Mouse (Mus musculus) ovary, postnatal 10 days (tissue): ENCODE data around the gene Gm16181.
"Not testable (repeated sequence)": the region's sequence is repeated elsewhere in the genome, so short reads cannot be mapped to it uniquely, and the experiment has no call there.

Experiments used
- DNase-seq: peaks from one replicate; pipeline ENCODE4 v3.0.0; 2022; ENCODE audit warnings: low spot score

The Gm16181 gene

DNA sequence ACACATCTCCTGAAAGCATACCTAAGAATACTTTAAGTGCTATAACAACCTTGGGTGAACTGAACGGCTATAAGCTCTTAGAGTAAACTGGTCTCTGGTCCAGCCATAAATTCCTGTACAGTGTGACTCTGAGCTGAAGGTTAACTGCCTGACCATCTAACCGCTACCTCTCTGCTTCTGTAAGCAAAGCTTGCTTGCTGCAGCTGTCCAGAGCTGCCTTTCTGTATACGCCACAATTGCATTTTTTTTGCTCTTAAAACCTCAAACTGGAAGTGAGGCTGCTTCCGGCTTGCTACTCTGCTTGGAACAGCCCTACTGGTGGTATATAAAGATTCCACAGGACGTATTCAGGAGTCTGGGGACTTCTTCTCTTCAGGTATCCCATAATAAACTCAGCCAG lies 12.0 kb downstream of the Gm16181 start:
- DNase-seq, result no peak

DNA sequence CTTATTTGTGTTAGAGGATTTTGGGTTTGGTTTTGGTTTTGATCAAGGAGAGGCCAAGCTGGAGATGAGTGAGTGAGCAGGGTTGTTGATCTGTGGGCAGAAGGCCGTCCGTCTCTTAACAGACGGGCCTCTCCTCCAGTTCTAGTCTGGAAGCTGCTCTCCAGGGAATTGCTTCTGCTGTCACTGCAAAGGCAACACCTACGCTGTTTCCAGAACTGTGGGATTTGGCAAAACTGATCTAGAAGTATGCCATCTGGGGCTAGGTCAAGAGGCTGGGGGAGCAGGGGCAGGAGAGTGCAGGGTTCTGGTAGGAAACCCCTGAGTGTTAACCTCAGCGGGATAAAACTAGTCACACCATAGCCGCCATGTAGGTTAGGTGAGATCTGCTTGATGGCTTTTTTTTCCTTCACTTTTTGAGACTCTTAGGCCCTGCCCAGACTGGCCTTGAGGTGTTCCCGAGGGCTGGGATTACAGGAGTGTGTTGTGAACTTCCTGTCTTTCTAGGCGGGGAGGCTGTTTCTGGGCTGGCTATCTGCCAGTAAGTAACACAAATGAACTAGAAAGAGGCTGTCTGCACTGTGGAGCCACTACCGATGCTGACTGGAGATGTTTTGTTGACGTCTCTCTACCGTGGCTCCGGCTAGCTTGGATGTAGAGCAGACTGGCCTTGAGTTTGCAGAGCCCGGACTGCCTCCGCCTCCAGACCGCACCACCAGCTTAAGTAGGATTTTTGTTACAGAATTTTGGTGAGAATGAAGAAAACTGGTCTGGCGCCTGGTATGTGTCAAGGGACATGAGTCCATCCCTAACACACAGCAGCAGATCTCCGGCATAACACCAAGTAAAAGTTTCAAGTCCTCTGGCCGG lies 12.7 kb downstream of the Gm16181 start, which contains the start of gene Atp6v1g2:
TSS of gene Atp6v1g2 (plus strand) at position 547 of the 867 bp plus-strand sequence.
- DNase-seq, result no peak

DNA sequence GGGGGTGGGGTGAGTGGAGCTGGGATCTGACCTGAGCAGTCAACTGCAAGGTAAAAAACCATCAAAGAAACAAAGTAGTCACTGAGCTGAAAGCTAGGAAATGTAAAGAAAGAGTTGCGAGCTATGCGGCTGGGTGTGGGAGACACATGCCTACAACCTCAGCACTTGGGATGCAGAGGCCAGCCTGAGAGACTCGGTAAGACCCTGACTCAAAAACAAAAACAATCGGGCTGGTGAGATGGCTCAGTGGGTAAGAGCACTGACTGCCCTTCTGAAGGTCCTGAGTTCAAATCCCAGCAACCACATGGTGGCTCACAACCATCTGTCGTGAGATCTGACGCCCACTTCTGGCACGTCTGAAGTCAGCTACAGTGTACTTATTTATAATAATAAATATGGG lies 13.5 kb downstream of the Gm16181 start:
- DNase-seq, result not testable (repeated sequence)

DNA sequence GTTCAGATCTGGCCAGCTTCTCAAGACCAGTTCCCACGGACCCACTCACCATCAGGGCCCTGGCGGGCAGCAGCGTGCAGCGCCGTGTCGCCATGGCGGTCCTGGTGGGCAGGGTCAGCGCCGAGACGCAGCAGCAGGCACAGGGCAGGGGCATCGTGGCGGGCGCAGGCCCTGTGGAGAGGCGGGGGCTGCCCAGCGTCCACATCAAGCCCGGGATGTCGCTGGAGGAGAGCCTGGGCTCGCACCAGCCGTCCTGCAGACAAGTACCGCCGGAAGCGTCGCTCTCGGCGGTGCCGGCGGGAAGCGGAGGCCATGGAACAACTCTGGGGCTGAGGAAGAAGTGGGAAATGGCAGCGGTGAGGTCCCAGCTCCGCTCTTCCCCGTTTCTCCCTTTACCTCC lies 14.3 kb downstream of the Gm16181 start:
- peak; percentile 42 for DNase-seq

DNA sequence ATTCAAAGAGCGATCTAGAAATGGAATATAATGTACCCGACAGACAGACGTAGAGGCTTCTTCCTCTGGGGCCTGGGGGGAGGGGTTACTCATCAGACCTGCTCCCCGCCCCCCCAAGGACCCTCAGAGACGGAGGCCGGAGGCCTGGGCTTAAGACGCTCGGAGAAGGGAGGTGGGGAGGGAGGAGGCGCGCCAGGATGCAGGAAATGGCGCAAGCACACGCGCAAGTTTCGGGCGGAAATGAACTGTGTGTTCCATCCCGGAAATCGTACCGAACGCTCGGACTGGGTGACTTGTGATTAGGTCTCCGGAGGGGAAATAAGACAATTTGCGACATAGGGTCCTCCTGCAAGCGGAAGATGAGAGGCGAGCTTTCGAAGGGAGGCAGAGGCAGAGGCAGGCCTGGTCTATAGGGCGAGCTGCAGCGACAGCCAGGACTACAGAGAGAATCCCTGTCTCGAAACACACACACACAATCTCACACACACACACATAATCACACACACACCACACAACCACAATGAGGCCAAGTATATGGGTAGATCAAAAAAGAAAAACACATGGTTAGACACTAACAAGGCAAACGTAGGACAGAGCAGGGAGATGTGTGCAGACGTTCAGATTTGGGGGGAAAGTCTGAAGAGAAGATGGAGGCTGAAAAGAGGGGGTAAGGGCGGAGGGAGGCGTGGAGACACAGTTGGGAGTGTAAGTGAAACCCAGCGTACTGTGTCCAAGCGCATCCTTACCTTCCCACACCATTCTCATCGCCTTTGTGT lies 15.2 kb downstream of the Gm16181 start, which contains the start of gene Nfkbil1:
TSS of gene Nfkbil1 (minus strand) at position 179 of the 776 bp plus-strand sequence.
- peak; percentile 61 for DNase-seq

DNA sequence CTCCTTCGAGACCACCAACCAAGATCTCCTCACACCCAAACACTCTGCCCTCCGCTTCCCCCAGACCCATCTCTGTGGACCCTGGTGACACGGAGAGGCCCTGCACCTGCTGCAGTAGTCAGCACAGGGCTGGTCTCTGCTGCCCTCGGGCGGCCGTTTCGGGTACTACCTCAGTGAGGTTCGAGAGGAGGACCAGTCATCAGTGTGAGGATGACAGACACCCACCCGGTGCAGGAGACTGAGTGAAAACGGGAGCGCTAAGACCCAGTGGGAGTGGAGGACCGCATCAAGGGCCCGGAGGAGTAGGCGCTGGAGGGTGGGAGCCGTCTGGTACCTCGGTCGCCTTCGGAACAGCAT lies 15.7 kb downstream of the Gm16181 start:
- DNase-seq, result peak; percentile 99

DNA sequence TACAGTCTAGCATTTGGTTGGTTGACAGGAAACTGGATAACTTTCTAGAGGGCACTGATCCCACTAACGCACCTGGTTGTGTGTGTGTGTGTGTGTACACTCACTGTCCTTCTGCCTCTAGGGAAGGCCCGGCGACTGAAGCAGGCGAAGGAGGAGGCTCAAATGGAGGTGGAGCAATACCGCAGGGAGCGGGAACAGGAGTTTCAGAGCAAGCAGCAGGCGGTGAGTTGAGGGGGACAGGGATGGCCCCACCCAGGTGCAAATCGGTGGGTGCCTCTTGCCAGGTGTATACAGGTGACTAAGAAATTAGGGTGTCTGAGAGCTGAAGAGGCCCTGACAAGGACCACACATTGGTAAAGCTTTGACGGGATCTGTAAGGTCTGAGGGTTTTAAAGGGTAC lies 16.4 kb downstream of the Gm16181 start:
- no peak for DNase-seq

DNA sequence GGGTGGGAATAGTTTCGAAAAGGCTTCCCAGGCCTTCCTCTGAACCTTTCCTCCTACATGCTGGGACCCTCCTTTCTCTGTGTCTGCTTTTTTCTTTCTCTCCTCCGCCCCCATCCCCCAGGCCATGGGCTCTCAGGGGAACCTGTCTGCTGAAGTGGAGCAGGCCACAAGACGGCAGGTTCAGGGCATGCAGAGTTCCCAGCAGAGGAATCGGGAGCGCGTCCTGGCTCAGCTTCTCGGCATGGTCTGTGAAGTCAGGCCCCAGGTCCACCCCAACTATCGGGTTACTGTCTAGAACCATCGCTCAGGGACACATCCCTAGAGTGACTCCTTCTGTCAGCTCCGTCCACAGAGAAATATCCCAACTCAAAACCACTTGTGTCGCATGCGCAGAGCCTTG lies 16.9 kb downstream of the Gm16181 start:
- no peak for DNase-seq

DNA sequence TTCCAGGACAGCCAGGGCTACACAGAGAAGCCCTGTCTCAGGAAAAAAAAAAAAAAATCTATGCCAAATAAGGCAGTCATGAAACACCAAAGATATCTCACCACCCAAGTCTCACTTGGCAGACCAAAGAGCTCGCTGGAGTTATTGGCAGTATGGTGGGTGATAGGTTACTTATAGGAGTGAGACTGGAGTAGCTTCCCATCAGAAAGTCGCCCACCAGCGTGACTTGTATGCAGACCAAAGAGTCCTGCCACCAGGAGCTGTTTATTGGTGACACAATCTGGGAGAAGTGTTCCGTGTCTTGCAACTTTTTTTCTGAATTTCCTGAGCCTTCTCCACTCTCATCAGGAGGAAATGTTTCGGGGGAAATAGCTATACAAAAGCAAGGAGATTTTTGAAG lies 19.1 kb downstream of the Gm16181 start:
- DNase-seq, result no peak

DNA sequence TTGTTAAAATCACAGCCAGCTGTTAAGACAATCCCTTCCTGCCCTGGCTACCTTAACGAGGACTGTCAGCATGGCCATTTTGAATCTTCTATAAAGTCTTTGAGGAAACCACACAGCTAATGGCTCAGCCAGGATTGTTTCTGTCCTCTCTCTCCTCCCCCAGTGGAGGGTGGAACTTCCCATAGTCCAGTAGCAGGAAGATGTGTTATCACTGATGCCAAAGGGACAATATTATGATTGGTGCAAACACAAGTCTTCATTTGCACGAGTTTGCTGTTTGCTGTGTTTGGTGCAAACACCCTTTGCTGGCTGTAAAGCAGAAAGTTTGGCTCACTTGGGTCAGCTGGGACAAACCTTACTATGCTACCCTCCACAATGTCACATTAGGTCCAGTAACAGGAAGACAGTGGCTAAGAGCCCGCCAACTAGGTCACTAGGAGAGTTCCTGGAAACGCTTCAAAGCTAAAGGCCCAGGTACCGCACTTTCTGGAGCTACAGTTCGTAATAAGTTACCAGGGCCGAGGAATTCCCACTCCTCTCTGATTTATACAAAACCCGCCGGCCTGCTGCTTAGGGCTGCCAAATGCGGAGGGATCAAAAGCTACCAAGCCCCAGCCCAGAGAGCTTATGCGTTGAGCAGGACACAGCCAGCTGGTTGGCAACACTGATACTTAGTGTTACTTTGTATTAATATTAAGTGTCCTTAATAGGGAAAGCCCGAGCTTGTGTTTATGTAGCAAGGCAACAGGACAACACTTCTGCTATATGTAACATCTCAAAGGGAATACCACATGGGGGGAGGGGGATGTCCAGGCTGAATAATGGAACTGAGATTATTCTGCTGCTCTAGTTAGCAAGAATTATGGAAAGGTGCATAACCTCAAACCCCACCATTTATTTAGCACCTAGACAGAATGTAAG lies 20.0 kb downstream of the Gm16181 start:
- DNase-seq, result no peak

DNA sequence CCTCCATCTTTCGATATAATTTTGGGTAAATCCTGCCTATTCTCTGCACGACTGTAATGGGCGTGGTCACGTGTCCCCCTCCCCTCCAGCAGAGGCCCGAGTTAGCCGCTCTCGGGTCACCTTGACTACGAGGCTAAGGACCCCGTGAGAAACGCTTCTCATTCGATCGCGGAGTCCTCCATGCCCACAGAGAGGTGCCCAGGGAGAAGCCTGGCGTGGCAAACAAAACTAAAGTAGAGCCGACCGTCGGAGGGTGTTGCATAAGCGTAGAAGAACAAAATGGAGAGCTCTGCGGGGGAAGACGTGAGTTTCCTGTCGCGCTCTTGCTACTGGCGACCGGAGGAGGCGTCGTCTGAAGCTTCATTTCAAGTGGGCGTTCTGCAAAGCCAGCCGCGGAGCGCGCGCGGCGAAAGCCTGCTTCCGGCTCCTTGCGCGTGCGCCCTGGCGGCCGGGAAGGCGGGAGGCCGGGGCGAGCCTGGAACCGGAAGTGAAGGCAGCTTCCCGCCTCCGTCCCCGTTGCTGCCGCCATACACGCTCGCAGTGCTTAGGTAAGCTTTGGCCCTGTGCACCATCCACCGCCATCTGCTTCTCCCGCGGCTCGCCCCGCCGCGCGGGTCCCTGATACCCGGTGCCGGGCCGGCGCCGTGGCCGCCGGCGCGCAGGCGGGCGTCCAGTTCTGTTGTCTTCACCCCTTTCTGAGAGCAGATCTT lies 20.8 kb downstream of the Gm16181 start, which contains the start of gene Ddx39b:
TSS of gene Ddx39b (plus strand) at position 442 of the 710 bp plus-strand sequence.
- DNase-seq, result peak; percentile 92

DNA sequence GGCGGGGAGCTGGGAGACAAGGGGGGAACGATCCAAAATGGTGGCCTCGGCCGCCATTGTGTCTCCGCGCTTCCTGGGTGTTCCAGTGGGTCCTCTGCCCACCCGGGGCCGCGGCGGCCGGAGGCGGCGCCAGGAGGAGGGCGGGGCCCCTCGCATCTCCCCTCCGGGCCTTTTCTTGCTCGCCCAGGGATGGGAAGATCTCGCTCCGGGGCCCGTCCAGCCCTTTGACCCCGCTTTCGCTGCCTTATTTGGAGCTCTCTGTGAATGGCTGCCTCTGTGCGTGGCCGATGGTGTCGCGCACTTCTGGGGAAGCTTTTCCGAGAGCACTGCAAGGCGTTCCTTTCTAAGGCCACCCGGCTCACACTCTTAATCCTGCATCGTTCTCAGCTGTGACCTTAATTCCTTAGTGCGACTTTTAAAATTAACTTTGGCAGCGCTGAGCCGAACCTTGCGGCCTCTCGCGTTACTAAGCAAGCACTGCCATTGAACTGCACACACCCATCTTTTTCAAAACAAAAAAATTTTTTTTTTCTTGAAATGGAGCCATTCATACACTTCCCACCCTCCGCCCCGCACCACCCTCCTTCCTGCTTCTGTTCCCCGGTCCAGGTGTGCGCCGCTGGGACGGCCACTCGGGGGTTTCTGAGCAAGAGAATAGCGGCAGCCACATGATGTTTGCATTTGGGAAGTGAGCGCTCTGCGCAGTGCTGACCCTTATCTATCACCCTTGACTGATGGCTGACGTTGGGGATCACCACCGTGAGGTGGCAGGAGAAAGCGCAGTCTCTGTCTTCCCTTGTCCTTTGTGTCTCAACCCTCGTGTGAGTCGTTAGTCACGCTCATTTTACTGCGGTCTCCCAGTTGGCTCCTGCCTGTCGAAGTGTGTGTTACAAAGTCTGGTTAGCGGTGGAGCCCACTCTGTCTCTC lies 21.6 kb downstream of the Gm16181 start:
- no peak for DNase-seq

DNA sequence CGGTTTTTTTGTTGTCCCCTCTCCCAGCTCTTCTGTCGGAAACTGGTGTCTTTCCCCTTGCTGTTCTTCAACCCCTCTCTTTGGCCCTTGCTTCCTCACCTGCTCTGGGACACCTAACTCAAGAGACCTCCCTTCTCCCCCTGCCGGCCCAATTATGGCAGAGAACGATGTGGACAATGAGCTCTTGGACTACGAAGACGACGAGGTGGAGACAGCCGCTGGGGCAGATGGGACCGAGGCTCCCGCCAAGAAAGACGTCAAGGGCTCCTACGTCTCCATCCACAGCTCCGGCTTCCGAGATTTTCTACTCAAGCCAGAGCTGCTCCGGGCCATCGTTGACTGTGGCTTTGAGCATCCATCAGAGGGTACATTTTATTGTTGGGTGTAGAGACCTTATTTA lies 22.5 kb downstream of the Gm16181 start:
- no peak for DNase-seq

DNA sequence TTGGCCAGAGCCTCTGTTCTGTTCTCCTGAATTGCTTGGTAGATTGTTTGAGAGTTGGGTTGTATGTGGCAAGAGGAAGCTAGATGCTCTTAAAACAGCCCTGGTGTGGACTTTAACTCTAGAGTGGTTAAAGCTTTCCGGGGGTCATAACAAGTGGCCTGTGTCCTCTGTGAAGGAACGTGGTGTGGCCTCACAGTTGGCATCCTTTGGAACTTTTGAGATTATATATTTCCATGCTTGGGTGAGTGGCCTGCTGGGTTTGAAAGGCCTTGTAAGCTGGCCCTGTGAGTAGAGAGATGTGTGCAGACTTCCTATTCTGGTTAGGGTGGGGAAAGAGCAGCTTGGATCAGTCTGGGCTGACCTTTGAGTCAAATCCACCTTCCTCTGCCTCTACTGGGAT lies 24.4 kb downstream of the Gm16181 start:
- DNase-seq, result no peak

DNA sequence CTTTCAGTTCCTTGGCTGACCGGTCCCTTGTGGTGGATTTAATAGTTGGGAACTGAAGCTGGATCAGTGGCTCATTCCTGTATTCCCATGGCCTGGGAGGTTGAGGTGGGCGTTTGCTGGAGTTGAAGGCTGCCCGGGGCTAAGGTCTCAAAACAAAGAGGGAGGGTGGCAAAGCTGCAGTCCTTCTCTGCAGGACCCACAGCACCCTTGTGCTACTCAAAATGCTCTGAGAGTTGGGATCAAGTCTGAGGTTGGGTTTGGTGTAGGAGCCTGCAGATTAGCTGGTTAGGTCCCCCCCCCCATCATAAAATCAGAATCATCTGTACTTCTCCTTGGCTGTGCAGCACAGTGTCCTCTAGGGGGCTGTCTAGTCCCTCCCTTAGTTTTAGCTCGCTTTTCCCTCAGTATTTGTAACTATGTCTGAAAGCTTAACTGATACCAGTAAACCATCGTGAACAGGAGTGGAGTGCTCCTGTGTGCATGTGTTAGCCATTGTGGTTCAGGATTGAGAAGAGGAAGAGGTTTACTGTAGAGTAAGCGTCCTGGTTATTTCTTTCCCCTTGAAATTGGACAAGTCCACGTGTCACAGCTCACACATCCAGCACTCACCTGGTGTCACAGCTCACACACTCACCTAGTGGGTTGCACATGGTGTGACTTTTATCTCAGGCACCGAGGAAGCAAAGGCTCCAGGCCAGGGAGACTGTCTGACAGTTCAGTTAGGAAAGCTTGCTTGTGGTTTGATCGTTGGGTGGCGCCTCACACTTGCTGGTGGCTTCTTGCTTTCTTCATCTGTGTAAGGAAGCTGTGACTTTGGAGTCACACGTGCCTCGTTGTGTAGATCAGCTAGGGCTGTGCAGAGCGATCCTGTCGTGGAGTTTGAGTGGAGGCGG lies 25.3 kb downstream of the Gm16181 start:
- DNase-seq, result no peak

DNA sequence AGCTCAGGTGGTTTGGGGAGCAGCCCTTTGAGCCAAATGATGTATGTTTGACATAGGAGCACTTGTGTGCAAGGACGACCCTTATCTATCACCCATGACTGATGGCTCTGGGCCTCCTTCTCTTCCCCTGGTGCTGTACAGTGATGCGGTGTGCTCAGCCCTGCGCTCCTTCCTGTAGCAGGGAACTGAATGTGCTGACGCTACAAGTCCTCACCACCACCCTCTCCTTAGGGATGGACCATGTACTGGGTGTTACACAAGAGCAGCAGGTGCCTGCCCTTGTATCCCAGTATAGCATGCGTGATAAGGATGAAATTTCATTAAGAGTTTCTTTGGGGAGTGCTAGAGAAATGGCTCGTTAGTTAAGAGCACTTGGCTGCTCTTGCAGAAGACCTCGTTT lies 26.5 kb downstream of the Gm16181 start:
- DNase-seq, result no peak

DNA sequence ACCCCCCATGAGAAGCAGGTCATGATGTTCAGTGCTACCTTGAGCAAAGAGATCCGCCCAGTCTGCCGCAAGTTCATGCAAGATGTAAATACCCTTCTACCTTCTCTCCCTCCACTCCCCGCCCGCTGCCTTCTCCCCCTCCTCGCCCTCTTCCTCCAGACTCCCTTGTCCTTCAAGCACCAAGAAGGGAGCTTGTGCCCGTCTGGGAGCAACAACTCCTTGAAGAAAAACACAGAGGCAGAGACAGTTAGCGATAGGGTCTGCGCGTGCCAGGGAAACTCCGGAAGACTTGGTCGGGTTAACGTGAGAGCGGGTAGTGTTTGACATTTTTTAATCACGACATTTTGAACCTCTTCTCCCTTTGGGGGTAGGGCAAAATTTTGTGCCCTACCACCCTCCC lies 28.4 kb downstream of the Gm16181 start:
- no peak for DNase-seq

DNA sequence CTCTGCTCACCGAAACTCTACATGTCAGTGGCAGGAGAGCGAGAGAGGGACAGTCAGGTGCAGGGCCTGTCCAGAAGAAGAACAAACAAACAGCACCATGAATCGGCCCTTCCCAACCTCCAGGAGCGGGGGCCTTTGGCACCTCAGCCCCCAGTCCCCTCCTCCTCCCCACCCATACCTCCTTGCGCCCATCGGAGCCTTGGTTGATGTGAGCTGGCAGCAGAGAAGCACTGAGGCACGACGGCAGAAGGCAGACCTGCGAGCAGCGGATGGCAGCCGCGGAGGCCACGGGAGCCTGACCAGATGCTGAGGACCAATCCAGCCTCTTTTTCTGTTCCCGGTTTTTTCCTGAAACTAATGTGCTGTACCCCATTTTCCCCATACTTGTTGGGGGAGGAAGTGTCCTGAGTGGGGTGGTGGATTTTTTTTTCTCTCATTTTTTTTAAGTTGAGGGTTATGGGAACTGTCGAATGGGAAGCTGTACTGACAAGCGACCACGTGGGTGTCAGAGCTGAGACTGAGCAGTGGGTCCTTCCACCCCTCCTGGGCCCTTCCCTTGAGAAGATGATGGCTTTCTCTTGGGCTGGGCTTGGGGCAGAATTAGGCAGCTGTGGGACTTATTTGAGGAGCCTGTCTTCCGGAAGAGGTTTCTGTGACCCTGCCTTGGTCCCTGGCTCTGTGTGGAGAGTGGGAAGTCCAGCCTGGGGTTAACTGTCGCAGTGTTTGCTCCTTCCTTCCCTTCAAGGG lies 29.0 kb downstream of the Gm16181 start:
- no peak for DNase-seq
